Mouse (Mus musculus): ENCODE results near the gene Mcu.

Mcu gene

GRCm38 (mm10) chr10:59616522-59616921 is at the start of gene Mcu:
Gene Mcu, minus strand, starts transcription at chr10:59616692.
- in situ Hi-C loops (cut with MboI, MseI), result loop anchor here in 1 of 2 experiments (10.0 kb wide), 1 partner anchor 88 kb away; the partner anchor contains the start of gene Micu1

- in situ Hi-C loops (cut with MboI, MseI), result no loop called here
Observed at GRCm38 (mm10) chr10:59665503-59666291, 49.2 kb upstream of the Mcu start.

GRCm38 (mm10) chr10:59664765-59665164 is 48.3 kb upstream of the Mcu start:
- in situ Hi-C loops (cut with MboI, MseI), result no loop called here

DNA sequence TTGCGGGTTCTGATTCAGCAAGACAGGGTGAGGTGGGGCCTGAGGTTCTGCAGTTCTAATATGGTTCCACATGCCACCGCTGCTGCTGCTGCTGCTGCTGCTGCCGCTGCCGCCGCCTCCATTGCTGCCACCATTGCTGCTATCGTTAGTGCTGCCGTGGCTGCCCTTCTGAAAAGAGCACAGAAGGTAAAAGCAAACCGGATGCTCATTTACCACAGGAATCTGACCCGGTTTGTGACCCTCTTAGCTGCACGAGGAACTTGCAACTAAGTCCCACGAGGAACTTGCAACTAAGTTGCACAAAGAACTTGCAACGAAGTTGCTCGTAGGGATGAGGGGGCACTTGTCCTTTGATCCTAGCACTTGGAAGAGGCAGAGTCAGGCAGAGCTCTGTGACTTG is 40.3 kb upstream of the Mcu start:
- in situ Hi-C loops (cut with MboI, MseI), result no loop called here

DNA sequence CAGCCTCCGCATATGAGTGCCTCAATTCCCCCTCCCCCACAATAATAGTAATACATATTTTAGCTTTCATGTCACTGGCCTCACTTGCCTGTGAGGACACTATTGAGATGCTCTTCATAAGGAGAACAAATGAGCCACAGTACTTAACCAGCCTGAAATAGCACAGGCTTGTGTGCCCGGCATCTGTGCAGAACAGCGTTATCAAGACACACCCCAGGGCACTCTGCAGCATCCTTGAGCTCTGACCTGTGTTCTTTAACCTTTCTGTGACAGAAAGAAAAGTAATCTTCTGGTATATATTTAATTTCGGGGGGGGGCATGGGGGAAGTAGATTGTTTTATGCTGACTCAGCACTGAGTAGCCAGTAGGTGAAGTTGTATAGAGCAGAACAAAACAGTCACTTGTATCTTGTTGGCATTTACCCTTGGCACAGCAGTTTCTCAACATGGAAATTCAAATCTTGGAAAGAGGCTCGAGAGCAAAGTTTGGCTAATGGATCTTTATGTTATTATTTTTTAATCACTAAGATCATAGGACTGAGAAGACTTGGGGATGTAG is 30.4 kb upstream of the Mcu start:
- in situ Hi-C loops (cut with MboI, MseI), result no loop called here

DNA sequence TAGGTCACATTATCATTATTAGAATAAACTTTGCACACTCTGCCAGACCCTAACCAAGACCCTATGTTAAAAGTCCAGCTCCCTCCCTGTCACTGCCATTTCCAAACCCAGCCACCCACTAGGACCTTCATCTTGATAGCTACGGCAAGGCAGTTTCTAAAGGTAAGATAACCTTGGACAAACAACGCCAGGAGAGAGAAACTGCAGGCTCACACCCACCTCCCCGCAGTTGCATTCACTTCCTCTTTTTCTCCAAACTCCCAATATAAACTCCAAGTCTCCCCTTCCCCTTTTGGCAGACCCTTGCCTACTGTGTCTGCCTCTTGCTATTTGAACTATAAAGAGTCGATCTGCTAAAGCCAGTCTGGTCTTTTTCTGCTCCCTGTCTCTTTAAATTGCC is 28.7 kb upstream of the Mcu start:
- in situ Hi-C loops (cut with MboI, MseI), result no loop called here

GRCm38 (mm10) chr10:59644710-59645109 is 28.2 kb upstream of the Mcu start:
- in situ Hi-C loops (cut with MboI, MseI), result no loop called here

GRCm38 (mm10) chr10:59643645-59644044 is 27.2 kb upstream of the Mcu start:
- in situ Hi-C loops (cut with MboI, MseI), result no loop called here

GRCm38 (mm10) chr10:59642659-59643377 is 26.3 kb upstream of the Mcu start:
- in situ Hi-C loops (cut with MboI, MseI), result no loop called here

DNA sequence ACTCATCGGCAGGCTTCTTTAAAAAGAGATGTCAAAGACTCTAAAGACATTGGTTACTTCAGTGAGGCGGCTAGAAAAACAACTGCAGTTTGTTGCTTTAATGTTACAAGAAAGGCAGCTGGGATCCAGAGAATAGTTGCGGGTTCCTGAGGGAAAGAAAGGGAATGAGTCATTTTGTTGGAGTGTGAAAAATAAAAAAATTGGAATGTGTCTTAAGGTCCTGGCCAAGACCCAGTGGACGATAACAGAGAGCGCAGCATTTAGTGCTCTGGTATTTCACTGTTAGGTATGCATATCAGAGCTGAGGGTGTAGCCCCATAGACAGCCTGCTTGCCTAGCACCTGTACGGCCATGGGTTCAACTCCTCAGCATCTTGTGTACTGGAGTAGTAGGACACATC is 22.1 kb upstream of the Mcu start:
- in situ Hi-C loops (cut with MboI, MseI), result loop anchor here in 1 of 2 experiments (5.0 to 10.0 kb wide), 2 partner anchors 49 to 1334 kb away; no protein-coding TSS in a partner anchor

DNA sequence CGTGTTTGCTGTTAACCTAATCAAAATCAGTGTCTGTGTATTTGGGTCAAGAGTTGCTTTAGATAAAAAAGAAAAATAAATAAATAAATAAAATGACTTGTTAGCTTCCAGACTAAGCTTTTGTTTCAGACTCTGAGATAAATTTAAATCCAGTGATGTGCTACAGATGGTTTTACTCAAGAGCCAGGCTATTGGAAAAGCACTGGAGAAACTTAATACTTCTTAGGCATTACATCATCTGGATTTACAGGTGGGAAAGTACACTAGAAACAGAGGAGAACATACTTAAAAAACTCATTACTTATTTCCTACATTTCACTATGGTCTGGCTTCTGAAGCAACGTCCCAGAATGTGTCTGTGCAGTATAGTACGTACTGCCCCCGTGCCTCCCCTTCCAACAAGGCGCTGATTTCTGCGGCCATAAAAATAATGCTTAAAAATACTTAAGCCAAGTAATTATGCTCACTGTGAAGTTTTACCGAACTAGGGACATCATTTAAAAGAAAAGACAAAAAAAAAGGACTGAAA is 21.2 kb upstream of the Mcu start:
- in situ Hi-C loops (cut with MboI, MseI), result loop anchor here in 1 of 2 experiments (5.0 to 10.0 kb wide), 2 partner anchors 50 to 1333 kb away; no protein-coding TSS in a partner anchor

GRCm38 (mm10) chr10:59636751-59637533 is 20.4 kb upstream of the Mcu start:
- in situ Hi-C loops (cut with MboI, MseI), result loop anchor here in 1 of 2 experiments (5.0 to 10.0 kb wide), 2 partner anchors 50 to 1332 kb away; no protein-coding TSS in a partner anchor

- in situ Hi-C loops (cut with MboI, MseI), result loop anchor here in 1 of 2 experiments (5.0 to 10.0 kb wide), 2 partner anchors 51 to 1331 kb away; no protein-coding TSS in a partner anchor
Observed at GRCm38 (mm10) chr10:59636048-59636447, 19.6 kb upstream of the Mcu start.

- in situ Hi-C loops (cut with MboI, MseI), result no loop called here
Observed at GRCm38 (mm10) chr10:59629506-59629782, 13.0 kb upstream of the Mcu start.

DNA sequence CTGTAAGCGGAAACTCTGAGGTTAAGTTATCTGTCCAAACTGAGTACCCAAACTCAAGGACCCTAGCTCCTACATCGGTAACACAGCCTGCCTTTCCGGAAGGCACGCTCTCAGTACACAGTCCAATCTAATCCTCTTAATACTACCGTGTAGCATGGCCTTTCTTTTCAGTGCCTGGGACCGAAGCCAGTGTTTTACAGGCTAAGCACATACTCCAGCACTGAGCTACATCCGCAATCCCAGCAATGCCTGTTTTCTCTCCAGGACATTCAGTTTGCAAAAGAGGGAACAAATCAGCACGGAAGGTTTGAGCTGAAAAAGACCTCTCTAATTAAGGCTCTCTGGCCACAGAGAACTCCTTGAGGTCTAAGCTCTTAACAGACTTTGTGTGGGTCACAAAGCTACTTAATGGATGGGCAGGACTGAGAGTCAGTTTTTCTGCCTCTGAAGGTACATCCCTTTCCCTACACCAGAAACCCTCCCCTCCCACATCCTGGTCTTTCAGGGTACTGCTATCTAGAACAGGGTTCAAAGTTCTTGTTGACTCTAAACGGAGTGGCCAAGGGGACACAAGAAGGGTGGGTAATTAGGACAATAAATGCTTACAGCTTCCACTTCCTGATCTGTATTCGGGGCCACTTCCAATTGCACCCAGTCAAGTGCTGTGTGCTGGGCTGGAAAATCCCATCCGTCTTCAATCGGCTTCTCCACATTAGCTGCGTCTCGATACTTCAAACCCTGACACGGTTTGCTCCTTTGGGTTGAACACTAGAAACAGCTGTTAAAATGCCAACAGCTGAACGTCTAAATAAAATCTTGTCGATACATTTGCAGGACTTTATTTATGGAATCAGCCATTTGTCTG is 12.4 kb upstream of the Mcu start:
- in situ Hi-C loops (cut with MboI, MseI), result no loop called here

DNA sequence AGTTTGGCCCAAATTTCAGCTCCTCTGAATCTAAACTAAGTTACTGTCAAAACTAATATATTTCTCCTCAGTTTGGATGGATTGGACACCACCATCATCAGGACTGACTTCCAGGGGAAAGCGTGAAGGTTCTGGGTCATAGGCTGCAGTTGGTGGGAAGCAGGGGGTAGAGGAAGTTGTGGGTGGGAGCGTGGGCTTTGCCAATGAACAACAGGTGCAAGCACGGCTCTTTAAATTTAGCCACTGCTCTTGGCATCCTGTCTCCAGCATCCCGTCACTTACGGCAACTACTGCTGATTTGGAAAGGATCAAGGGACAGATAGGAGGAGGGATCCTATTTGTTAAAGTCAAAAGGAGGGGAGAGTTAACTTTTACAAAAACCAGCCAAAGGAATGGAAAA is 7.0 kb upstream of the Mcu start:
- in situ Hi-C loops (cut with MboI, MseI), result no loop called here

- in situ Hi-C loops (cut with MboI, MseI), result no loop called here
Observed at GRCm38 (mm10) chr10:59621355-59621754, 4.9 kb upstream of the Mcu start.

- in situ Hi-C loops (cut with MboI, MseI), result loop anchor here in 1 of 2 experiments (10.0 kb wide), 1 partner anchor 87 kb away; the partner anchor contains the start of gene Micu1
Observed at GRCm38 (mm10) chr10:59617776-59618175, 1.3 kb upstream of the Mcu start.

- in situ Hi-C loops (cut with MboI, MseI), result loop anchor here in 1 of 2 experiments (10.0 kb wide), 1 partner anchor 89 kb away; the partner anchor contains the start of gene Micu1
Observed at GRCm38 (mm10) chr10:59615981-59616520, 441 bp downstream of the Mcu start, which contains the start of gene Gm10322. Gene Gm10322, plus strand, starts transcription at chr10:59616063.

DNA sequence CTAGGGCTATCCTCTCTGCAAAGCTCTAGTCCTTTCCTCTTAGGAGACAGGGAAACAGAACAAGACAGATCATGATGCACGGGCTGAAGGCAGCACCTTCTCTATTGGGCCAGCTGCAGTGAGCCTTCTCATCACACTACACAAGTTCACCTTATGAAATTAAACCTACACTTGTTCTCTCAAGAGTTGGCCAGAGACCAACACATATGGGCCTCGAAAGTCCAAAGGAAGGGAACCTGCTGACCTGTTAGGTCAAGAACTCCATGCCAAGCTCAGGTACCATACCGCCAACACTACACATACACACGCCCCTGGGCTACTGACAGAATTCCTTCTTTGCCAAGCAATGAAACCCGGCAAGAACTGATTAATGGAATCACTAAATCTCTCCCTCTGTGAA is 1.1 kb downstream of the Mcu start:
- in situ Hi-C loops (cut with MboI, MseI), result loop anchor here in 1 of 2 experiments (10.0 kb wide), 1 partner anchor 89 kb away; the partner anchor contains the start of gene Micu1

All from T-helper 17 cell (primary cell).